Mouse (Mus musculus) brown adipose tissue, adult 24 weeks (tissue): ENCODE data around the gene Rnaseh2a. TPM values are rescaled to one million over a fixed set of nuclear protein-coding genes. Genes with fewer than 3 reads are reported as not detected.
A peak's percentile ranks its signal among the peaks of the same experiment; 100 is the strongest.

ENCODE experiments used
- H3K27ac ChIP-seq: fragments of 200-500 bp; replicated peaks from 2 replicates; pipeline ENCODE4 v1.5.1; 2012; ENCODE audit warnings: low read depth, mild to moderate bottlenecking, low read length
- H3K4me1 ChIP-seq: fragments of 200-500 bp; 2 replicates; pipeline ENCODE4 v1.6.1; 2012; ENCODE audit warnings: low read length, mixed read lengths; ENCODE audit not compliant: control insufficient read depth, insufficient read depth, insufficient read length
- H3K4me3 ChIP-seq: fragments of 200-500 bp; 2 replicates; pipeline ENCODE4 v1.5.1; 2012; ENCODE audit warnings: low read depth, mild to moderate bottlenecking, low read length, moderate library complexity; ENCODE audit not compliant: insufficient read depth
- polyA plus RNA-seq: library from polyadenylated mRNA; stranded (reverse); fragments of >200 nt; gene quantifications from 2 replicates; pipeline ENCODE4 v1.2.4, GENCODE M21; 2012; ENCODE audit not compliant: missing spikeins, insufficient read depth, insufficient read length

Rnaseh2a gene
- polyA plus RNA-seq, 1 experiment = 26.6 TPM

GRCm38 (mm10) chr8:84935489-84935888, 34.1 kb downstream of the Rnaseh2a start:
- H3K27ac ChIP-seq = no peak overlapping the region
- no peak overlapping the region for H3K4me3 ChIP-seq
- 0 out of 2 replicates have a peak, but pooled peaks cover 2% of the 10 kb centered on the region for H3K4me1 ChIP-seq

- no peak overlapping the region for H3K4me3 ChIP-seq
- H3K27ac ChIP-seq = no peak overlapping the region
- 0 out of 2 replicates have a peak, but pooled peaks cover 2% of the 10 kb centered on the region for H3K4me1 ChIP-seq
These were observed 34.7 kb downstream of the Rnaseh2a start for GRCm38 (mm10) chr8:84934860-84935259.

GRCm38 (mm10) chr8:84933767-84934559, 35.6 kb downstream of the Rnaseh2a start:
- H3K4me3 ChIP-seq = no peak overlapping the region
- H3K27ac ChIP-seq = no peak overlapping the region
- 0 out of 2 replicates have a peak, but pooled peaks cover 2% of the 10 kb centered on the region for H3K4me1 ChIP-seq

- no peak overlapping the region for H3K4me3 ChIP-seq
- H3K27ac ChIP-seq = no peak overlapping the region
- H3K4me1 ChIP-seq = no peaks in the 10 kb centered on the region
These were observed 39.0 kb downstream of the Rnaseh2a start for GRCm38 (mm10) chr8:84930582-84930981.

- H3K4me1 ChIP-seq = no peaks in the 10 kb centered on the region
- H3K4me3 ChIP-seq = no peak overlapping the region
- no peak overlapping the region for H3K27ac ChIP-seq
These were observed 40.9 kb downstream of the Rnaseh2a start for GRCm38 (mm10) chr8:84928456-84929306.

GRCm38 (mm10) chr8:84927513-84927912, 42.1 kb downstream of the Rnaseh2a start:
- H3K27ac ChIP-seq = no peak overlapping the region
- no peaks in the 10 kb centered on the region for H3K4me1 ChIP-seq

GRCm38 (mm10) chr8:84925557-84925956, 44.0 kb downstream of the Rnaseh2a start:
- H3K27ac ChIP-seq = no peak overlapping the region
- H3K4me3 ChIP-seq = no peak overlapping the region
- H3K4me1 ChIP-seq = no peaks in the 10 kb centered on the region

More at GRCm38 (mm10) chr8:84927513-84927912, 42.1 kb downstream of the Rnaseh2a start:
- H3K4me3 ChIP-seq = no peak overlapping the region

GRCm38 (mm10) chr8:84921596-84921995, 48.0 kb downstream of the Rnaseh2a start:
- Histone ChIP-seq H3K4me3 (no peak overlapping the region), H3K27ac (no peak overlapping the region)

GRCm38 (mm10) chr8:84918646-84919045, 50.9 kb downstream of the Rnaseh2a start:
- Histone ChIP-seq H3K27ac (no peak overlapping the region), H3K4me3 (no peak overlapping the region), H3K4me1 (no peaks in the 10 kb centered on the region)

More at GRCm38 (mm10) chr8:84921596-84921995, 48.0 kb downstream of the Rnaseh2a start:
- H3K4me1 ChIP-seq = no peaks in the 10 kb centered on the region

- Histone ChIP-seq H3K27ac (no peak overlapping the region), H3K4me1 (peaks cover under 1% of the 10 kb centered on the region; the same call in 1 of the 2 replicates), H3K4me3 (no peak overlapping the region)
These were observed 51.8 kb downstream of the Rnaseh2a start for GRCm38 (mm10) chr8:84917781-84918180.

- H3K4me3 ChIP-seq = no peak overlapping the region
- no peak overlapping the region for H3K27ac ChIP-seq
- H3K4me1 ChIP-seq = peaks cover 4% of the 10 kb centered on the region; the same call in 1 of the 2 replicates
These were observed 54.3 kb downstream of the Rnaseh2a start for GRCm38 (mm10) chr8:84915269-84915668.

GRCm38 (mm10) chr8:84913960-84914359, 55.6 kb downstream of the Rnaseh2a start:
- Histone ChIP-seq H3K4me1 (peaks cover 8% of the 10 kb centered on the region), H3K4me3 (no peak overlapping the region), H3K27ac (no peak overlapping the region)

- Histone ChIP-seq H3K4me3 (peak overlapping the region; percentile 62), H3K4me1 (peaks cover 9% of the 10 kb centered on the region), H3K27ac (no peak overlapping the region)
These were observed 56.1 kb downstream of the Rnaseh2a start for GRCm38 (mm10) chr8:84913502-84913900.

- no peak overlapping the region for H3K27ac ChIP-seq
- peak overlapping the region; percentile 62 for H3K4me3 ChIP-seq
- H3K4me1 ChIP-seq = peaks cover 9% of the 10 kb centered on the region
These were observed 56.6 kb downstream of the Rnaseh2a start for GRCm38 (mm10) chr8:84912895-84913501.

GRCm38 (mm10) chr8:84912391-84912790, 57.2 kb downstream of the Rnaseh2a start:
- Histone ChIP-seq H3K4me3 (peak overlapping the region; percentile 62), H3K4me1 (peaks cover 9% of the 10 kb centered on the region), H3K27ac (no peak overlapping the region)
